Mouse (Mus musculus): ENCODE measurements around the gene Lrrc8b.
A peak's percentile ranks its signal among the peaks of the same experiment; 100 is the strongest.

Gene Lrrc8b

GRCm38 (mm10) chr5:105519976-105520300 lies 104.4 kb downstream of the Lrrc8b start:
- peak; percentile 8 for DNase-seq

GRCm38 (mm10) chr5:105520442-105520965 lies 104.9 kb downstream of the Lrrc8b start:
- no peak for DNase-seq

- DNase-seq = no peak
These were observed 107.9 kb downstream of the Lrrc8b start for GRCm38 (mm10) chr5:105523452-105523851.

- DNase-seq = no peak
These were observed 109.4 kb downstream of the Lrrc8b start for GRCm38 (mm10) chr5:105525004-105525403.

- DNase-seq = no peak
These were observed 110.6 kb downstream of the Lrrc8b start for GRCm38 (mm10) chr5:105526107-105526645.

GRCm38 (mm10) chr5:105526766-105527165 lies 111.2 kb downstream of the Lrrc8b start:
- no peak for DNase-seq

- no peak for DNase-seq
These were observed 112.1 kb downstream of the Lrrc8b start for GRCm38 (mm10) chr5:105527477-105528331.

- no peak for DNase-seq
These were observed 115.0 kb downstream of the Lrrc8b start for GRCm38 (mm10) chr5:105530576-105530975.

GRCm38 (mm10) chr5:105535186-105535585 lies 119.6 kb downstream of the Lrrc8b start:
- no peak for DNase-seq

- DNase-seq = no peak
These were observed 120.6 kb downstream of the Lrrc8b start for GRCm38 (mm10) chr5:105536172-105536571.

GRCm38 (mm10) chr5:105537101-105537723 lies 121.6 kb downstream of the Lrrc8b start:
- no peak for DNase-seq
